Mouse (Mus musculus): ENCODE results near the gene Tvp23b.
A peak's percentile ranks its signal among the peaks of the same experiment; 100 is the strongest.

Gene Tvp23b

DNA sequence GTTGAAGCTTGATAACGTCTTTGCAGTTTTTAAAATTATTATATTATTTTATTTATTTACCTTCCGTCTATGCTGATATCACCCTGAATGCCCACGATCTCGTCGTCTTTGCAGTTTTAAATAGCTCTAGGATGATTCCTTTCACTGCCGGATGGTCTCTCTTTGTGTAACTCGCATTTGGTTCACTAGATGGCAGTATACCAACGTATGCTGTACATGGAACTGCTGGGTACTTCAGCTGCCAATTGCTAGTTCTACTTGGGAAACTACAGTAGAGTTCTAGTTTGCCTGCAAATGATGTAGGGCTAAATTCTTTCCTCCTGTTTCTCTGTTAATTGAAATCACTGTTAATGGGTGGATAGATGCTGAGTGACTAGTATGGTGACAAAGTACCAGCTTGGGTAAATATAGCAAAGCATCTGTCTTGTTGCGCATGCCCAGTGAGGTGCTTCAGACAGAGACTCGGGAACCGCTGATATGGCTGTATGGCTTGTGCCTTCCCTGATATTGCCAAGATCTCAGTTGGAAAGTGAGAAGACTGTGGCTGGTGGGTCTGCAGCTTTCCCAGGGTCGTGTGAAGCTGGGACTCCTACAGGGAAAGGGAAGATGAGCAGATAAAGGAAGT, 22.6 kb downstream of the Tvp23b start:
- peak; percentile 62 for DNase-seq (ENCODE audit: low spot score)

DNA sequence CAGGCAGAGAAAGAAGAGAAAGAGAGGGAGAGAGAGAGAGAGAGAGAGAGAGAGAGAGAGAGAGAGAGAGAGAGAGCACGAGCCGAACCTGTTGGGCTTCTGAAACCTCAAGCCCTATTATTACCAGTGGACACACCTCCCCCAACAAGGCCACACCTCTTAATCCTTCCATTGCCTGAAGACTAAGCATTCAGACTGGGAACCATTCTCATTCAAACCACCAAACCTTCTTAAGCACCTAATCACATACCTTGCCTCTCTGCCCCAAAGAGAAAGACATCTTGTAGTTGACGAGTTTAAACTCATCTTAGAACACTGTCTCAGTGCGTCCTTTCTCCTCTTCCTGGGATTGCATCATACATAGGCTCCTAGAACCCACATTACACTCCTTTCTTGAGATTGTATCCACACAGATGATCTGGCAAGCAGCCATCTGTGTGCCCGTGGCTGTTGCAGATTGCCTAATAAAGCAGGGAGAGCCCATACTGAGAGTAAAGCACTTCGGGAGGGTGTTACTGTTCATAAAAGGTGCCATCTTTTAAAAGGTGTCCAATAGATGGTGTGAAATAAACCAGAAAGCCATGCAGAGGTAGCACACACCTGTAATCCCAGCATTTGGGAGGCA, 24.7 kb downstream of the Tvp23b start:
- DNase-seq (ENCODE audit: low spot score): no peak

DNA sequence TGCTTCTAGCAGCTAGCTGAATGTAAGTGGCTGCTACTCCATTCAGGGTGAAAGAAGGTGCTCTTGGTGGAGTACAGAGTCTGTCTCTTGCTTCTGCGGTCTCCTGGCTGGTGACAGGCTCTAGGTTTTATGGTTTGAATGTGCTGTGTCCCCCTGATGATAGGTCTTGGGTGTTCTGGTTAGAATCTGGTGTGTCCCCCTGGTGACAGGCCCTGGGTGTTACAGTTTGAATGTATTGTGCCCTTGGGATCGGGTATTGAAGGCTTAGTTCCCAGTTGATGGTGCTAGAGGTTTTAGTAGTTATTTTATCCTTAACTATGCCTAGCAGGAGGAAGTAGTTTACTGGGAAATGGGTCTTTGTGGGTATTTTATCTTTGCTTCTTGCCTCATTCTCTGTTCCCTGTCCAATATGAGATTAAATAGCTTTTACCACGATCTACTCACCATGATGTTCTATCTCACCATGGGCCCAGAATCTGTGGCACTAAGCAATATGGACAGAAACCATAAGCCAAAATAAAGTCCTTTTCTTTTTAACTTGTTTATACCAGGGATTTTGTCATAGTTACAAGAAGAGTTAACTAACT, 30.6 kb downstream of the Tvp23b start:
- no peak for DNase-seq (ENCODE audit: low spot score)

DNA sequence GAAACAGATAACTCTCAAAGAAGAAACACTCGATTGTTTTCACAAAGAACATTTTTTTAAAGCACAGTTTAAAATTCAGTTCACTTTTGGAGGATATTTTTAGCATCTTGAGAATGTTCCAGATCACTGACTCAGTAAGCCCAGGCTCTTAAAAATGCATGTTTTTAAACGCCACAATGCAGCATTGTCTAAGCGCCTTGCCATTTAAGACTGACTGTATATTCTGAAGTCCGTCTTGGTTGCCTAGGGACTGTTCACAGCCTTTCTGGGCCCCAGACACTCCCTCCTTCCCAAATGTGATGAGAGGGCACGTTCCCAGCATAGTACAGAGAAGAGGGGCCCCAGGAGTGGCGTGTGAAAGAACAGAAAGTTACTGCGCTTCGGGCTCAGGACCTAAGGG, 32.1 kb downstream of the Tvp23b start:
- no peak for DNase-seq (ENCODE audit: low spot score)

DNA sequence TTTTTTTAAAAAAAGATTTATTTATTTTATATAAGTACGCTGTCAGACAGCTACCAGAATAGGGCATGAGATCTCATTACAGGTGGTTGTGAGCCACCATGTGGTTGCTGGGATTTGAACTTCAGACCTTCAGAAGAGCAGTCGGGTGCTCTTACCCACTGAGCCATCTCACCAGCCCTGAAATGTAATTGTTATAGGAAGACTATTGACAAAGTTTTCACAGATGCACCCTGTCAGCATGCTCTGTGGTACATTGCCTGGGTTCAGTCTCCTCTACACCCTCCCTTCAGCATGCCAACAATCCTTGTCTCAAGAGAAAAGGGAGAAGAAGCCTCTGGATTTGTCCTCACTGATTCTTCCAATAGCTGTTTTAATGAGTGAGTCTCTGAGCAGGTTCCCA, 33.9 kb downstream of the Tvp23b start:
- no peak for DNase-seq (ENCODE audit: low spot score)

DNA sequence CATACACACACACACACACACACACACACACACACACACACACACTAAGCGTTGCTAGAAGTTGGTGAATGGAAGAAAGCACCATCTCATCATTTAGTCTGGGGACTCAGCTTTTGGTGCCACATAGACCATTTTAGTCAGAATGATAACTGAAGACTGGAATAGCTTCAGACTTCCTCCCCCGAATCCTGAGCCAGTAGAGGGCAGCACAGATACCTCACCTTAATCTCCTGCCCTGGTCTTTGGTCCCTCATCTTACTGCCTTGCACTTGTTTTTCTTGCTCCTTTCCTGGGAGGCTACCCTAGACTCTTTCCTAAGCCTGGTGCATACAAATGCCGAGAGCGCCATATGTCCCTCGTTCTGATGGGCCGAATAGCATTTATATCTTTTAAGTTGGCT, 35.3 kb downstream of the Tvp23b start:
- DNase-seq (ENCODE audit: low spot score): no peak

DNA sequence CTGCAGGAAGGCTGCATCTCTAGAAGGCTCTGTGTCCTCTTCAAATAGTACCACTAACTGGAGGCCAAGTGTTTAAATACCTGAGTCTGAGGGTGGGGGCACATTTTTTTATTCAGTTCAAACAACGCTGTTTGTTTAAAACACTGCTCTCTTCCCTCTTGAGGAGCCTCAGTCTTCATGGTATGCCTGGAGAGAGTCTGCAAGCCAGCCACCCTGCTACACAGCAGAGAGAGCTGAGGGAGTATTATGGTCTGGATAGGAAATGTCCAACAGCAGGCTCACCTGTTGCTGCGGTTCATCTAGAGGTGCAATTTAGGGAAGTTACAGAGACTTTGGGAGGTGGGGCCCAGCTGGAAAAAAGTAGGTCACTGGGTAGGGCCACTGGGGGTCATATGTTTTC, 36.2 kb downstream of the Tvp23b start:
- no peak for DNase-seq (ENCODE audit: low spot score)

DNA sequence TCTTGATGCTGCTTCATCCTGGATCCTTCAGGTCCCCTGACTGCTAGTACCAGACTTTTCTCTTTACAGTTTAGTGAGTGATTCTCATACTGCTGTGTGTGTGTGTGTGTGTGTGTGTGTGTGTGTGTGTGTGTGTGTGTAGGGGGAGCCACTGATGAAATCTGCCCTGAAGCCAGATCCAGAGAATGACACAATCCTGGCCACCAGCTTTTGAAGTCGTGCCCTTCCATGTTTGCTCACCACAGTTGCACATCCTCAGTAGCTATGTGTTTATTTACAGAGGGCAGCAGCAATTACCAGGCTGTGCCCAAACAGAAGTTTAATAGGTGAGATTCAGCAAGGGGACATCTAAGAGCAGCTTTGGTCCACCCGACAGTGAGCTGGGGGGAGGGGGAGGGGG, 37.5 kb downstream of the Tvp23b start:
- no peak for DNase-seq (ENCODE audit: low spot score)

DNA sequence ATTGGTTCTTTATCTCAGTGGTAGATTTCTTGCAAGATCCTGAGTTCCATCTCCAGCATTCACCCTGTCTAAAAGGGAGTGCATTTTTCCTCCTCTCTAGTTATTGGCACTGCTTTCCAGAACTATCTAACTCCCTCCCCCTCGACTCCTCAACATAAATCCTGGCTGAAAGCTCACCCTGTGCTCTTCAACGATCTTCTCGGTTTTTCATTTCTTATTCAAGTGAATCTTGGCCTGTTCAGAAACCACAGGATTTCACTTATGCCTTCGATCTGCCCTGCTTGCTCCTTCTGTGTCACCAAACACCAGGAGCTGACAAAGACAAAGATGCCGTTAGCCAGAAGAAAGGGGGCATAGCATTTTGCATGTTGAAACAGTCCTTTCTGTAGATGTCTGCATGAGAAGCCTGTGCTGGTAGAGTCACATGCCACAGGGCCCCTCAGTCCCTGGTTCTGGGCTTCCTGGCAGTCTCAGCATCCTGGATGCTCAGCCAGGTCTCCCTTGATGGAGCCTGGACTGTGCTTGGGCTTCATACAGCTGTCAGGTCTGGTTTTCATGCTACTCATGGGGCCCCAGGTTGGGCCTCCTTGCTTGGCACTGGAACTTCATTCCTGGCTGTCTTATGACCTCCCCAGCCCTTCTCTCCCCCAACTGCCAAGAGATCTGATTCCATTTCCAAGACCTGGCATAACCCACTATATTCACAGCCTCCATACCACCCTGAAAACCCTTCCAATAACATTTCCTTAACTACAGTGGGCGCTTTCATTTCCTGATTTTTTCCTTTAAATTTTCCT, 40.9 kb downstream of the Tvp23b start:
- no peak for DNase-seq (ENCODE audit: low spot score)

DNA sequence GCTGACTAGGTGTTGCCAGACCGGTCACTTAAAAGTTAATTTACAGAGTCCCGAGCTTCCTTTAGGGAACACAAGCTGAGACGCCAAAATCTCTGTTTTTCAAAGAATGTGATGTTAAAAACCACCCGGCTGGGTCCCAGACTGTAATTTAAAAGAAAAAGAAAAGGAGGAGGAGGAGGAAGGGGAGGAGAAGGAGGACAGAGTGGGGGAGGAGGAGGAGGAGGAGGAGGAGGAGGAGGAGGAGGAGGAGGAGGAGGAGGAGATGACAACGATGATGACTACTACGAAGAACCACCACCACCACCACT, 41.4 kb downstream of the Tvp23b start:
- no peak for DNase-seq (ENCODE audit: low spot score)

DNA sequence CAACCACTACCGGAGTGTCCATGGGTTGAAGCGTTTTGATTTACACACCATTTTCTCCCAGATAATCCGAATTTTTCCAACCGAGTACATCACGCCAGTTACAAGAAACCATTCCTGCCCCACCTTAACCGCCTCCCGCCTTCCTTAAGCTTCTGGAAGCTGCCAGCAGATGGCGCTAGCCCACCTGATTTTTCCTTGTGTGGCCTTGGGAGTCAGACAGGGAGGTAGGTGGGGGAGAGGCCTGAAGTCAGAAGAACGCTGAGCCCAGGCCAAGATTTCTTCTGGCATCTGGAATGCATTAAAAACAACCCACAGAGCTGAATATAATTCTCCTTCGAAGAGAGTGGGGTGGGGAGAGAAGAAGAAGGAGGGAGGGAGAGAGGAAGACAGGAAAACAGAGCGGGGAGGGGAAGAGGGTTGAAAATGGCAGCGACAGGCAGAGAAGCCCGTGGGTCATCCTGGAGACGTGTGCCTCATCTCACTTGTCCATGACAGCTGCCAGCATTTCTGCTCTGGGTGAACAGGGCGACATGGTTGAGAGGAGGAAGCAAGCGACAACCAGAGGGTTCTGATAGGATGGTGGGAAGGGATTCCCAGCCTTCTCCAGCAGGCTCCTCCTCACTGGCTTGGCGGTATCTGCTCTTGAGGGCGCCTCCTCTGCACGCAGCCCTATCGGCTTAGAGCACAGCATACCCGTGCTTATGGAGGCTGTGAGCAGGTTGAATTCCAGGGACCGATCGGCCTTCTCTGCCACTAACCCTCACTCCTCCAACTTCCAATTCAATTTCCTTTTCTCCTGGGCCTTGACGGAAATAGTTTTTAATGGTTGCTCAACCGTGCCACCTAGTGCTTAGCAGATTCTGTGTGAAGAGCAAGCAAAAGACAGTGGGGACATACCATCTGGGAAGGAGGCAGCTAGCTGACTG, 42.1 kb downstream of the Tvp23b start:
- DNase-seq (ENCODE audit: low spot score): peak; percentile 91

DNA sequence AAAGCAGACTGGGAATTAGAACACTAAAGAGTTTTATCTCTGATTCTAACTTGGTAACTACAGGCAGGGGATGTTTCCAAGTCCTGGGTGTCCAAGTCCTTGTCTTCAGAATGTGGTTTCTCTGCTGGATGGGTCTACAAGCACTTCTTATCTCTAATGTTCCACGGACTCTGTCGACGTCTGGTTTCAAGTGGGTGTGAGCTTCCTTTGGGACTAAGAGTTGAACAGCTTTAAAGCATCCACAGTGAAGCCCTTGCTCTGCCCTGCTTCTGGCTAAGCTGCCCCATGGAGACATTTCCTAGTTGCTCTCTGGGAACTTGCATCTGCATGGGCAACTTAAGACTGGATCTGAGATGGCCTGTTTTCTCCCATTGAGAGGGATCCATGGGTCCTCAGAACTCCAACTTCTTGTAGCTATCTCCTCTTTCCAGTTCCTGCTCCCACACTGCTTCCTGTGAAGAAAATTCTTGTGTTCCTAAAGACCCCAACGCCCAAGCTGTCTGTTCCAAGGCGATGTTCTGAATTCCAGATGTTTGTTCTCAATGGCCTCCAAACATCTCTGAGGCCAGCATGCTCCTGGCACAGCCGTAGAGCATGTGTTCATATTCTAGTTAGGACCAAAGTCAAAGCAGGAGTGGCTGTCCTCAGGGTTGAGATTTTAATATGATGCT, 45.0 kb downstream of the Tvp23b start:
- DNase-seq (ENCODE audit: low spot score): no peak

DNA sequence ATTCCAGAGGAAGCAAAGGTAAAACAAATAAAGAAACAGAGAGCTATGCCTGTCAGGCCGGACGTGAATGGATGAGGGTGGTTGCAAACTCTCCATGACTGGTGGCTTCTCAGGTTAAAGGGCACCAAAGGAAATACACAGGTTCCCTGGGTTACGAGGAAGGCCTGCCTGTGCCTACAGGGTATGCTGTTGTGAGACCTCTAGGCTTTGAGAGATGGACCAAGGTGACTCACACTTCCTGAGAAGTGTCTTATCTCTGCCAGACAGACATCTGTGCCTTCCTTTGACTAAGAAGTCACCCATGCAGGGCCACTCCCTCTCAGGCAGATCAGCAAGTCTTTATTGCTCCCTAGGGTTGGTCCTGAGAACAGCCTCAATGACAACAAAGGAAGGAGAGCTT, 50.5 kb downstream of the Tvp23b start:
- peak; percentile 31 for DNase-seq (ENCODE audit: low spot score)

DNA sequence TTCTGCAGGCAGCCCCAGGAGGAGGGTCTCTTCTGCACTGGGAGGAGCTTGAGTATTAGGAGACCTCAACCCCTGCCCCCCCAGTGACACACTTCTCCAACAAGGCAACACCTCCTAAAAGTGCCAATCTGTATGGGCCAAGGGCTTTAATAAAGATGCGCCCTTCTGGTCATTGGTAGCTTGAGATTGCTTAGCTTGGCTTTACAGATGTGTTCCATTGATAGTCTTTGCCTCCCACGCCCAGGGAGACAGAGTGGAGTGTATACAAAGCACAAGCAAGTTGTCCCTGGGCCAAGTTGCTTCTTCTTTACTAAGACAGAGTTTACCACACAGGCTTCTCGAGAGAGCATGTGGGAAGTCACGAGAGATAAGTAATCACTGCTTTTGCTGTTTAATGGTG, 51.3 kb downstream of the Tvp23b start:
- no peak for DNase-seq (ENCODE audit: low spot score)

DNA sequence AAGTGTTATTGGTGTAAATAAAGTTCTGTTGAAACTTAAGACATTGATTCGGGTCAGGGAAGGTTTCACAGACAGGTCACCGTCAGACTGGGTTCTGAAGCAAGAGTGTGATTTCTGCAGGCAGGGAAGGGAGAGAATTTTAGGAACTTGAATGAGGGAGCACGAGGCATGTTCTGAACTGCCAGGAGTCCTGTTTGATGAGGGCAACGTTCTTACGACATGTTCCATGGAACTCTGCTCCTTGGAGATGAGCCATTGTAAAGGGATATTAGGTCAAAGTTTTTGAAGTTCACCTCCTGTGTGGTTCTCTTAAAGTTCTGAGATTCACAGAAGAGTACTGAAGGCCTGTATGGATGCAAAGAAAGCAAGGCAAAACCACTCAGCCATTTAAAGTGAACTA, 51.9 kb downstream of the Tvp23b start:
- DNase-seq (ENCODE audit: low spot score): no peak

DNA sequence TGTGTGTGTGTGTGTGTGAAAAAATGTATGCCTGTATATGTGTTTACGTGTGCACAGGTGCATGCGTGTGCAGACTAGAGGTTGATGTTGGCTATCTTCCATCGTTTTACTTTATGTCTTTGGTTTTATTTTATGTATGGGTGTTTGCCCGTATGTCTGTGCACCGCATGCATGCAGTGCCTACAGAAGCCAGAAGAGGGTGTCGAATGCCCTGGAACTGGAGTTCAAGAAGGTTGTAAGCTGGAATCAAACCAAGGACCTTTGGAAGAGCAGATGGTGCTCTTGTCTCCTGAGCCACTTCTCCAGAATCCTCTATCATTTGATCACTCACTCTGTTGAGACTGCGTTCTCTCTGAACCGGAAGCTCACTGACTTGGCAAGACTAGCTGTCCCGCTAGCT, 53.8 kb downstream of the Tvp23b start:
- DNase-seq (ENCODE audit: low spot score): no peak

DNA sequence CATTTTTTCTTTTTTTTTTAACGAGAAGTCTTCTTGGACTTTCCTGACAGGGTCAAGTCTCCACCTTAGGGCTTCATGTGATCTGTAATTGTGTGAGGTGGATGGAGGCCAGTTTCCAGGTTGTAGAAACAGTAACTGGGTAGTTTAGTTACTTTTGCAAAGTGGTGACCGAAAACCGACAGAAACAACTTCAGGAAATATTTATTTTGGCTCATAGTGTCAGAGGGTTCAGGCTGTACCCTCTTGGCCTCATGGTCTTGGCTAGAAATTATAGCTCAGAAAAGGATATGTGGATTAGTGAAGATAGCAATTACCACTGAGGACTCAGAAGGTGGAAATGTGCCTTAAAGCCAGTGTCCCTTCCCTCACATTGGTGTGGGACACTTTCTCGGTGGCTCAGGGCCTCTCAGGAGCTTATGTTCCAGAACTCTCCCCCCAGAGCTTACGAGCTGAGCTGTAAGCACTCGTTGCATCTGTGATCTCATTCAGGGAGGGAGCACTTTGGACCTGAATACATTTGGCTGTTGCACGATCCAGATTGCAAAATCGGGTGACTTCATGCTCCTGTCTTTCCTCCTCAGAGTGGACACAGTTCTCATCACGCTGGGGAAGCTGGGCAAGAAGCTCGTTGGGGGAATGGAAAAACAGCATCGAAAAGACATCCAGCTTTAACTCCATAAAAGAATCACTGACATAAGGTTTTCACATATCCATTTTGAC, 55.7 kb downstream of the Tvp23b start:
- no peak for DNase-seq (ENCODE audit: low spot score)

DNA sequence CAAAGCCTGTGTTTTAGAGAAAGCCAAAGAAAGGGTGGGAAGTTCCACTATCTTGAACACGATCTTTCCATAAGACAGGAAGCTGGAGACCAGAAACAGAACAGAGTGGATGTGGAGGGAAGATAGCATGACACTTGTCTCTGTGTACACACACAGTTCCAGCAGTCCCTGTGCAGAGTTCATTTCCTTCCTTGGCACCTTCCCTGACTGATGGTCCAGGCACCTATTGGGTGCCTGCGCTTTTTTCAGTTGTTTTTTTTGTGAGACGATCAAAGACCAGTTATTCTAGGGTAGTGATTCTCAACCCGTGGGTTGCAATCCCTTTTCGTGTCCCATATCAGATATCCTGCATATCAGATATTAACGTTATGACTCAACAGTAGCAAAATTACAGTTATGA, 58.7 kb downstream of the Tvp23b start:
- no peak for DNase-seq (ENCODE audit: low spot score)

DNA sequence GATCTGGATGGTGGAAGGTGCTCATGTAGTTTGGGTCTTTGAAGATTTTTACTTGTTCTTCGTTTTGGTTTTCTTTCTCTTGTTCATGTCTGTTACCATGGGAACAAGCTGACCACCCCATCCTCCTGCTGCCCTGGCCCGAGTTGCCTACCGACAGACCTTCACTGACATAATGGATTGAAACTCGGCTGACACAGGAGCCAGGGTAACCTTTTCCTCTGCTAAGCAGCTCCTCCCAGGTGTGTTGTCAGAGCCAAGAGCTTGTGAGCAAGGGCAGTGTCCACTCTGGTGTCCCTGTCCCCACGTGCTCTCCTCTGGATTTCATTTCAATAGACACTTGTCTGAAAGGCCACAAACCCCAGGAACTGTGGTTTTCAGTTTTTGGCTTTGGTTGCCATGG, 59.7 kb downstream of the Tvp23b start:
- no peak for DNase-seq (ENCODE audit: low spot score)

DNA sequence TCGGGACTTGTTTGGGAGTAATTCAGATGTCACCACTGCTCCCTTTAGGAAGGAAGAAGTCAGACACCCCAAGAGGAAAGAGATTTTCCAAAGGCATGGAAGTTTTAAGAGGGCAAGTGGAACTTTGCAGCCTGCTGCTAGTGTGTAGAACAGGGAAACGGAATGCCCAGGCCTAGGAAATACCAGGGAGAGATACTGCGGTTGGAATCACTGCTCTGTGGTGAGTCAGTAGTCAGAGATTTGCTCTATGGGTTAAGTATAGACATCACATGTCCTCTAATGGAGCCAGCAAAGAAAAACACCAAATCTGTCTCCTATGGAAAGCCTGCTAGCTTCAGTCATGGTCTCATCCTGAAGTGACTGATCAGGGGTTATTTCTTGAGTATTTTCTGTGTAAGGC, 60.9 kb downstream of the Tvp23b start:
- DNase-seq (ENCODE audit: low spot score): no peak

DNA sequence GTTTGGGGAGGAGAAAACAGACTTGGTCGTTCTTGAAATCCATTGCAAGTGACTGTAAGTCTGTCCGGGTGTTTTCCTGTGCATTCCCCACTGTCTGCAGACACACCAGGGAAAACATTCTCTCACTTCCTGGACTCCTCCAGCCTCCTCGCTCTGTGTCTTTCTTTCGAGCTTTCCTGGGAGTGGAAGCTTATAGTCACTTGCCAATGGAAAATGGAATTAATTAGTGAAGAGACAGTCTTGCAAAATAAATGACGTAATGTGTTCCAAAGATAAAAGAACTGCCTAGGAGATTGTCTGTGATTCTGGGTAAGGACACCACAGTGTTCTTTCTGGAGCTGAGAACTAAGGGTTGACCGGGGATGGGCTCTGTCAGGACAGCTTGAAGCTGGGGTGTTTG, 64.3 kb downstream of the Tvp23b start:
- no peak for DNase-seq (ENCODE audit: low spot score)

Measured in yolk sac, embryonic 10.5 days (tissue).